Mouse (Mus musculus): ENCODE data around the gene Traf1.

The Traf1 gene

GRCm38 (mm10) chr2:34961481-34962036 lies at the start of gene Traf1:
Gene Traf1, minus strand, starts transcription at chr2:34961772.
- peak; percentile 44 for DNase-seq

- no peak for DNase-seq
Measured at GRCm38 (mm10) chr2:34998956-34999355, 37.4 kb upstream of the Traf1 start.

GRCm38 (mm10) chr2:34996506-34996905 lies 34.9 kb upstream of the Traf1 start:
- DNase-seq: no peak

GRCm38 (mm10) chr2:34993696-34994356 lies 32.3 kb upstream of the Traf1 start:
- no peak for DNase-seq

GRCm38 (mm10) chr2:34992729-34993695 lies 31.4 kb upstream of the Traf1 start:
- DNase-seq: no peak

GRCm38 (mm10) chr2:34991966-34992365 lies 30.4 kb upstream of the Traf1 start:
- DNase-seq: no peak

- no peak for DNase-seq
Measured at GRCm38 (mm10) chr2:34989749-34990148, 28.2 kb upstream of the Traf1 start.

GRCm38 (mm10) chr2:34987595-34987994 lies 26.0 kb upstream of the Traf1 start:
- DNase-seq: no peak

GRCm38 (mm10) chr2:34984885-34985284 lies 23.3 kb upstream of the Traf1 start:
- no peak for DNase-seq

- peak; percentile 34 for DNase-seq
Measured at GRCm38 (mm10) chr2:34982906-34983698, 21.5 kb upstream of the Traf1 start.

- no peak for DNase-seq
Measured at GRCm38 (mm10) chr2:34982096-34982724, 20.6 kb upstream of the Traf1 start.

GRCm38 (mm10) chr2:34979459-34980011 lies 18.0 kb upstream of the Traf1 start:
- no peak for DNase-seq

GRCm38 (mm10) chr2:34978226-34978625 lies 16.7 kb upstream of the Traf1 start:
- no peak for DNase-seq

- DNase-seq: peak; percentile 15
Measured at GRCm38 (mm10) chr2:34976945-34977658, 15.5 kb upstream of the Traf1 start.

- DNase-seq: no peak
Measured at GRCm38 (mm10) chr2:34976447-34976846, 14.9 kb upstream of the Traf1 start.

GRCm38 (mm10) chr2:34973087-34973486 lies 11.5 kb upstream of the Traf1 start:
- no peak for DNase-seq

- DNase-seq: no peak
Measured at GRCm38 (mm10) chr2:34971080-34971888, 9.7 kb upstream of the Traf1 start.

- DNase-seq: peak; percentile 73
Measured at GRCm38 (mm10) chr2:34970092-34970750, 8.6 kb upstream of the Traf1 start.

- DNase-seq: no peak
Measured at GRCm38 (mm10) chr2:34969166-34969565, 7.6 kb upstream of the Traf1 start.
